Mouse (Mus musculus) olfactory bulb, adult 2 months (tissue): ENCODE measurements around the gene Fam118b.

ENCODE experiments used
- CTCF ChIP-seq: fragments of 200-500 bp; IDR thresholded peaks from 2 replicates; pipeline ENCODE4 v1.5.1; 2012; ENCODE audit warnings: low read depth, mild to moderate bottlenecking, low read length, moderate library complexity; ENCODE audit not compliant: insufficient read depth
- POLR2A ChIP-seq: fragments of 200-500 bp; IDR thresholded peaks from 2 replicates; pipeline ENCODE4 v1.6.1; 2012; ENCODE audit warnings: mild to moderate bottlenecking, low read depth, low read length, moderate library complexity; ENCODE audit not compliant: insufficient read depth

DNA sequence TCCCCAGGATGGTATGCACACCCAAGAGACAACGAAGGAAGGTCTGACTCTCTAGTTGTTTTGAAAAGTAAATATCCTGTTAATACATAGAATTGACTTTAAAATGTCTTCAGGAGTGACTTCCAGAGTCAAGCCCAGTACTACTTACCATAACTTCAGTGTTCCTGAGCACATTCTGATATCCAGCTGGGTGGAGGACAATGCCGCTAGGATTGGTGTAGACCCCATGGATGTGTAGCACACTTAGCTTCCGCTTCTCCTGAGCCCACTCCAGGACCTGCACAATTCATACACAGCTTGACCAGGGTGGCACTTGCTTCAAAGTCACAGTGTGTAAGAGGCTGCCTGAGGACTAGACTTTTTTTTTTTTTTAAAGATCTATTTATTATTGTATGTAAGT lies 44.1 kb downstream of the Fam118b start:
- TF ChIP-seq POLR2A (no peak), CTCF (no peak)
